Mouse (Mus musculus) cerebellum, postnatal 4 days (tissue): Measurements from ENCODE around the gene Gripap1.

Experiments used
- DNase-seq, 2 experiments: peaks; one replicate each; pipeline ENCODE4 v3.0.0; 2022; ENCODE audit warnings: low spot score in 2 of 2, mixed read lengths in 1 of 2

Gripap1 gene

DNA sequence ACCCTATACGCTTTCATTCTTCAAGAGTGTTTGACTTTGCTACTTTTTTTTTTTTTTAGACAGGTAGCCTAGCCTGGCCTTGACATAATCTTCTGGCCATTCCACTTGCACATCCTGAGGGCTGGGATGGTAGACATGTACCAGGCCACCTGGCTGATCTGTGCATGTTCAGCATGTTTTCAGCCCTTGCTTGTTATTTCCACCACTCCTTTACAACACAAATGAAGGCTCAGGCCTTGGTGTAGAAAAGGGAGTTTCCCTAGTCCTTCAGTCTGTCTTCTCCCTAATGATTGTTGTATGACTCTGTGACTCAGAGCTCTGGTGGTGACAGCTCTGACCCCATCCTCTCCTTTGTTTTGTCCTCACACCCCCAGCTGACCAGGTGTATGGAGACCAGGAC is 77.6 kb downstream of the Gripap1 start:
- no peak for DNase-seq

DNA sequence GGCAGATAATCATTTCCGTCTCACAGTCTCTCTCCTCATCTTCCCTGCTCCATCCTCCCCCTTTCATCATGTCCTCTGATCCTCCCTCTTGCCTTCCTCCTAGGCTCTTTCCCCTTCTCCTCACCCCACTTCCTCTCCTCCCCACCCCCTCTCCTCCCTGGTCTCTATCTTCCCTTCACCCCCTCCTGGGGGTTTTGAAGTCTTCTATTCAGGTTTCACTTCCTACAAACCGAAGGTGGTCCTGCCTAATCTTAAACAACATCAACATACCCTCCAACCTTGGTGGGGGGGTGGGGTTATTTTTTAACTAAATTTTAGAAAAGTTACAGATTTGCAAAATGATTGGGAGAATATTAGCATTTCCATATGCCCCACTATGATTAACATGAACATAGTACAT is 78.9 kb downstream of the Gripap1 start:
- DNase-seq, result no peak

DNA sequence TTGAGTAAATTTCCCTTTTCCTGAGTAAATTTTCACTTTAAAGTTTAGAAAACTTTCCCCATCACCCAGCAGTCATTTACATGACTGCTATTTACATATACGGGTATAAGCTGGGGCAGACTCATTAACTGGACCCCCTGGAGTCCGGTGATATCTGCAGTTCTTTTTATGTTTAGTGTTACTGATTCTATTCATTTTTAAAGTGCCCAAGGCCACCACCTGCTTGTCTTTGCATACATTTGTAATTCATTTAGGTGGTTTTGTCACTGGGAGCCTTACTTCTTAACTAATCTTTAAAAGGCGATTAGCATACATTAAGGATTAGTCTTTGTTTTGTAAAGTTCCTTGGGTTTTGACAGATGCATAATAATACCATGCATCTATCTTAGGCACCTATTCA is 80.3 kb downstream of the Gripap1 start:
- DNase-seq, result no peak
